Mouse (Mus musculus): ENCODE measurements around the gene Vps37b. TPM values are rescaled to one million over a fixed set of nuclear protein-coding genes. Genes with fewer than 3 reads are reported as not detected.

The Vps37b gene
- polyA plus RNA-seq, 1 experiment = 46.6 TPM

GRCm38 (mm10) chr5:124021701-124022100 is 10.4 kb downstream of the Vps37b start:
- peak overlapping the region; percentile 18; the same call in 1 of the 2 replicates for H3K27ac ChIP-seq (ENCODE audit: control insufficient read depth, insufficient read depth, low read depth, low read length)

GRCm38 (mm10) chr5:124021148-124021547 is 10.9 kb downstream of the Vps37b start:
- no peaks in the 10 kb centered on the region for H3K36me3 ChIP-seq (ENCODE audit: control insufficient read depth, insufficient read depth, low read length)
- H3K27me3 ChIP-seq (ENCODE audit: control insufficient read depth, insufficient read depth, low read length) = no peaks in the 10 kb centered on the region
- TF ChIP-seq POLR2A (IDR thresholded peaks at IDR 0.05; ENCODE audit: control insufficient read depth, low read depth, low read length) (no peak), CTCF (IDR thresholded peaks at IDR 0.05; ENCODE audit: control insufficient read depth, insufficient read depth, insufficient replicate concordance, low read depth, low read length) (no peak)
- H3K27ac ChIP-seq (ENCODE audit: control insufficient read depth, insufficient read depth, low read depth, low read length) = no peak overlapping the region
- peaks cover 6% of the 10 kb centered on the region for H3K4me1 ChIP-seq (ENCODE audit: control insufficient read depth, insufficient read depth, low read length)
- H3K4me3 ChIP-seq (ENCODE audit: control insufficient read depth, low read depth, low read length) = no peak overlapping the region

More at GRCm38 (mm10) chr5:124021701-124022100, 10.4 kb downstream of the Vps37b start:
- Histone ChIP-seq H3K4me3 (ENCODE audit: control insufficient read depth, low read depth, low read length) (no peak overlapping the region), H3K36me3 (ENCODE audit: control insufficient read depth, insufficient read depth, low read length) (no peaks in the 10 kb centered on the region), H3K4me1 (ENCODE audit: control insufficient read depth, insufficient read depth, low read length) (peaks cover 6% of the 10 kb centered on the region), H3K27me3 (ENCODE audit: control insufficient read depth, insufficient read depth, low read length) (no peaks in the 10 kb centered on the region)
- TF ChIP-seq CTCF (IDR thresholded peaks at IDR 0.05; ENCODE audit: control insufficient read depth, insufficient read depth, insufficient replicate concordance, low read depth, low read length) (no peak), POLR2A (IDR thresholded peaks at IDR 0.05; ENCODE audit: control insufficient read depth, low read depth, low read length) (no peak)

GRCm38 (mm10) chr5:124019348-124020216 is 12.5 kb downstream of the Vps37b start:
- Histone ChIP-seq H3K36me3 (ENCODE audit: control insufficient read depth, insufficient read depth, low read length) (no peaks in the 10 kb centered on the region), H3K27me3 (ENCODE audit: control insufficient read depth, insufficient read depth, low read length) (no peaks in the 10 kb centered on the region), H3K4me3 (ENCODE audit: control insufficient read depth, low read depth, low read length) (no peak overlapping the region), H3K4me1 (ENCODE audit: control insufficient read depth, insufficient read depth, low read length) (peaks cover 9% of the 10 kb centered on the region), H3K27ac (ENCODE audit: control insufficient read depth, insufficient read depth, low read depth, low read length) (peak overlapping the region; percentile 37)
- no peak for TF ChIP-seq CTCF (IDR thresholded peaks at IDR 0.05; ENCODE audit: control insufficient read depth, insufficient read depth, insufficient replicate concordance, low read depth, low read length)
- TF ChIP-seq POLR2A (IDR thresholded peaks at IDR 0.05; ENCODE audit: control insufficient read depth, low read depth, low read length) = no peak

- Histone ChIP-seq H3K4me1 (ENCODE audit: control insufficient read depth, insufficient read depth, low read length) (peaks cover 11% of the 10 kb centered on the region), H3K27ac (ENCODE audit: control insufficient read depth, insufficient read depth, low read depth, low read length) (no peak overlapping the region)
- TF ChIP-seq CTCF (IDR thresholded peaks at IDR 0.05; ENCODE audit: control insufficient read depth, insufficient read depth, insufficient replicate concordance, low read depth, low read length) (no peak), POLR2A (IDR thresholded peaks at IDR 0.05; ENCODE audit: control insufficient read depth, low read depth, low read length) (no peak)
Observed at GRCm38 (mm10) chr5:124018651-124019050, 13.4 kb downstream of the Vps37b start.

GRCm38 (mm10) chr5:124017941-124018340 is 14.1 kb downstream of the Vps37b start:
- TF ChIP-seq CTCF (IDR thresholded peaks at IDR 0.05; ENCODE audit: control insufficient read depth, insufficient read depth, insufficient replicate concordance, low read depth, low read length) (no peak), POLR2A (IDR thresholded peaks at IDR 0.05; ENCODE audit: control insufficient read depth, low read depth, low read length) (no peak)
- peaks cover 11% of the 10 kb centered on the region for H3K4me1 ChIP-seq (ENCODE audit: control insufficient read depth, insufficient read depth, low read length)
- H3K36me3 ChIP-seq (ENCODE audit: control insufficient read depth, insufficient read depth, low read length) = no peaks in the 10 kb centered on the region
- no peaks in the 10 kb centered on the region for H3K27me3 ChIP-seq (ENCODE audit: control insufficient read depth, insufficient read depth, low read length)
- H3K27ac ChIP-seq (ENCODE audit: control insufficient read depth, insufficient read depth, low read depth, low read length) = no peak overlapping the region
- H3K4me3 ChIP-seq (ENCODE audit: control insufficient read depth, low read depth, low read length) = no peak overlapping the region

More at GRCm38 (mm10) chr5:124018651-124019050, 13.4 kb downstream of the Vps37b start:
- Histone ChIP-seq H3K36me3 (ENCODE audit: control insufficient read depth, insufficient read depth, low read length) (no peaks in the 10 kb centered on the region), H3K4me3 (ENCODE audit: control insufficient read depth, low read depth, low read length) (no peak overlapping the region), H3K27me3 (ENCODE audit: control insufficient read depth, insufficient read depth, low read length) (no peaks in the 10 kb centered on the region)

- Histone ChIP-seq H3K27ac (ENCODE audit: control insufficient read depth, insufficient read depth, low read depth, low read length) (no peak overlapping the region), H3K4me1 (ENCODE audit: control insufficient read depth, insufficient read depth, low read length) (peaks cover 11% of the 10 kb centered on the region), H3K27me3 (ENCODE audit: control insufficient read depth, insufficient read depth, low read length) (no peaks in the 10 kb centered on the region), H3K4me3 (ENCODE audit: control insufficient read depth, low read depth, low read length) (no peak overlapping the region), H3K36me3 (ENCODE audit: control insufficient read depth, insufficient read depth, low read length) (no peaks in the 10 kb centered on the region)
- TF ChIP-seq CTCF (IDR thresholded peaks at IDR 0.05; ENCODE audit: control insufficient read depth, insufficient read depth, insufficient replicate concordance, low read depth, low read length) (no peak), POLR2A (IDR thresholded peaks at IDR 0.05; ENCODE audit: control insufficient read depth, low read depth, low read length) (no peak)
Observed at GRCm38 (mm10) chr5:124016291-124016821, 15.7 kb downstream of the Vps37b start.

GRCm38 (mm10) chr5:124015727-124016126 is 16.3 kb downstream of the Vps37b start:
- Histone ChIP-seq H3K27ac (ENCODE audit: control insufficient read depth, insufficient read depth, low read depth, low read length) (no peak overlapping the region), H3K4me1 (ENCODE audit: control insufficient read depth, insufficient read depth, low read length) (peaks cover 11% of the 10 kb centered on the region), H3K4me3 (ENCODE audit: control insufficient read depth, low read depth, low read length) (no peak overlapping the region), H3K27me3 (ENCODE audit: control insufficient read depth, insufficient read depth, low read length) (no peaks in the 10 kb centered on the region), H3K36me3 (ENCODE audit: control insufficient read depth, insufficient read depth, low read length) (no peaks in the 10 kb centered on the region)
- TF ChIP-seq POLR2A (IDR thresholded peaks at IDR 0.05; ENCODE audit: control insufficient read depth, low read depth, low read length) (no peak), CTCF (IDR thresholded peaks at IDR 0.05; ENCODE audit: control insufficient read depth, insufficient read depth, insufficient replicate concordance, low read depth, low read length) (no peak)
